Mouse (Mus musculus): ENCODE results near the gene Arl8b.

GRCm38 (mm10) chr6:108781865-108782264 lies 1.0 kb upstream of the Arl8b start:
- no peak for TF ChIP-seq CTCF (IDR thresholded peaks at IDR 0.05; ENCODE audit: low read depth)
- no peak for TF ChIP-seq EP300 (IDR thresholded peaks at IDR 0.05; ENCODE audit: low read depth)
